Mouse (Mus musculus): ENCODE results near the gene Cd44. TPM values are rescaled to one million over a fixed set of nuclear protein-coding genes. Genes with fewer than 3 reads are reported as not detected.

The Cd44 gene
- total and polyA plus RNA-seq, 3 experiments, result 102 to 153 (median 112) TPM

GRCm38 (mm10) chr2:102887137-102887536 is 14.3 kb downstream of the Cd44 start:
- Histone ChIP-seq H3K4me2 (ENCODE audit: insufficient read depth, low read depth, poor library complexity, severe bottlenecking) (no peak overlapping the region), H3K4me1 (ENCODE audit: control insufficient read depth in 1 of 2, insufficient read depth in 2 of 2) (peaks cover 22 to 95% of the 10 kb centered on the region in 2 experiments), H3K9ac (ENCODE audit: insufficient read depth, low read depth) (no peak overlapping the region), H3K27ac (ENCODE audit: insufficient read depth, low read depth) (peak overlapping the region; percentile 0; the same call in 1 of the 2 replicates), H3K4me3 (replicated peaks in 1 of 3; ENCODE audit: low read depth in 2 of 3, low read length in 2 of 3, poor library complexity in 1 of 3) (no peak overlapping the region), H3K9me3 (replicated peaks; ENCODE audit: low read length) (no peaks in the 10 kb centered on the region), H3K79me2 (replicated peaks; ENCODE audit: control insufficient read depth, extremely low read depth, insufficient read depth, poor library complexity, severe bottlenecking) (peaks cover 95% of the 10 kb centered on the region), H3K27me3 (replicated peaks) (no peaks in the 10 kb centered on the region), H3K36me3 (replicated peaks in 1 of 2; ENCODE audit: control insufficient read depth in 1 of 2, insufficient read depth in 1 of 2, low read length in 1 of 2) (peaks cover 50 to 94% of the 10 kb centered on the region in 2 experiments)
- no peak for DNase-seq (ENCODE audit: extremely low read depth)
- in situ Hi-C loops (cut with MboI; ENCODE audit: low pct_ligation_motif_present, low pct_unique_long_range_greater_than_20kb, low sequenced_read_pairs), result no loop called here
- dilution Hi-C loops (cut with MboI; ENCODE audit: extremely low pct_ligation_motif_present, extremely low pct_unique_long_range_greater_than_20kb, low sequenced_read_pairs), result no loop called here
- no peak for TF ChIP-seq ZNF384 (IDR thresholded peaks at IDR 0.05; ENCODE audit: low read depth, low read length)
- no peak for TF ChIP-seq EP300 (IDR thresholded peaks at IDR 0.05; ENCODE audit: low read length)
- TF ChIP-seq GABPA (IDR thresholded peaks at IDR 0.05; ENCODE audit: insufficient replicate concordance, low read depth, low read length), result no peak
- TF ChIP-seq ZKSCAN1 (IDR thresholded peaks at IDR 0.05; ENCODE audit: borderline replicate concordance, low read depth, low read length), result no peak
- no peak for TF ChIP-seq JUND (conservative IDR thresholded peaks at IDR 0.05; ENCODE audit: low read depth, low read length)

- H3K4me1 ChIP-seq (ENCODE audit: control insufficient read depth in 1 of 2, insufficient read depth in 2 of 2), result peaks cover 25 to 94% of the 10 kb centered on the region in 2 experiments
- no peaks in the 10 kb centered on the region for H3K9me3 ChIP-seq (replicated peaks; ENCODE audit: low read length)
- no peak overlapping the region for H3K9ac ChIP-seq (ENCODE audit: insufficient read depth, low read depth)
- H3K27ac ChIP-seq (ENCODE audit: insufficient read depth, low read depth), result no peak overlapping the region
- H3K27me3 ChIP-seq (replicated peaks), result no peaks in the 10 kb centered on the region
- TF ChIP-seq POLR2AphosphoS2 (IDR thresholded peaks at IDR 0.05; ENCODE audit: low read depth, low read length) (no peak), MAFK (IDR thresholded peaks at IDR 0.05; ENCODE audit: insufficient replicate concordance, low read length) (no peak), CTCF (conservative IDR thresholded peaks at IDR 0.05 in 1 of 2, IDR thresholded peaks at IDR 0.05 in 1 of 2; ENCODE audit: low read depth in 2 of 2, low read length in 2 of 2) (no peak), GABPA (IDR thresholded peaks at IDR 0.05; ENCODE audit: insufficient replicate concordance, low read depth, low read length) (no peak), USF1 (IDR thresholded peaks at IDR 0.05; ENCODE audit: low read depth, low read length) (no peak), MYC (IDR thresholded peaks at IDR 0.05; ENCODE audit: low read depth, low read length) (no peak), MEF2A (IDR thresholded peaks at IDR 0.05; ENCODE audit: borderline replicate concordance, low read depth, low read length) (no peak), ELF1 (IDR thresholded peaks at IDR 0.05; ENCODE audit: low read depth, low read length) (no peak), CHD1 (IDR thresholded peaks at IDR 0.05; ENCODE audit: low read depth, low read length) (no peak), UBTF (IDR thresholded peaks at IDR 0.05; ENCODE audit: low read depth, low read length) (no peak), RCOR1 (conservative IDR thresholded peaks at IDR 0.05; ENCODE audit: low read depth, low read length) (no peak), SIN3A (IDR thresholded peaks at IDR 0.05; ENCODE audit: low read length) (no peak), PAX5 (IDR thresholded peaks at IDR 0.05; ENCODE audit: low read length) (no peak), MAZ (IDR thresholded peaks at IDR 0.05; ENCODE audit: low read depth, low read length) (no peak), POLR2A (IDR thresholded peaks at IDR 0.05; ENCODE audit: low read depth, low read length) (no peak), IRF4 (IDR thresholded peaks at IDR 0.05; ENCODE audit: low read depth, low read length) (no peak), ZC3H11A (IDR thresholded peaks at IDR 0.05; ENCODE audit: low read depth, low read length) (no peak), JUN (IDR thresholded peaks at IDR 0.05; ENCODE audit: insufficient read depth, low read depth, low read length) (no peak), ZNF384 (IDR thresholded peaks at IDR 0.05; ENCODE audit: low read depth, low read length) (no peak), KAT2A (IDR thresholded peaks at IDR 0.05; ENCODE audit: insufficient replicate concordance, low read length) (no peak)
- peaks cover 95% of the 10 kb centered on the region for H3K79me2 ChIP-seq (replicated peaks; ENCODE audit: control insufficient read depth, extremely low read depth, insufficient read depth, poor library complexity, severe bottlenecking)
- peaks cover 53 to 92% of the 10 kb centered on the region in 2 experiments for H3K36me3 ChIP-seq (replicated peaks in 1 of 2; ENCODE audit: control insufficient read depth in 1 of 2, insufficient read depth in 1 of 2, low read length in 1 of 2)
- H3K4me3 ChIP-seq (replicated peaks in 1 of 3; ENCODE audit: low read depth in 2 of 3, low read length in 2 of 3, poor library complexity in 1 of 3), result no peak overlapping the region
- dilution Hi-C loops (cut with MboI; ENCODE audit: extremely low pct_ligation_motif_present, extremely low pct_unique_long_range_greater_than_20kb, low sequenced_read_pairs), result no loop called here
- in situ Hi-C loops (cut with MboI; ENCODE audit: low pct_ligation_motif_present, low pct_unique_long_range_greater_than_20kb, low sequenced_read_pairs), result no loop called here
- no peak overlapping the region for H3K4me2 ChIP-seq (ENCODE audit: insufficient read depth, low read depth, poor library complexity, severe bottlenecking)
- DNase-seq (ENCODE audit: extremely low read depth), result no peak
Observed at GRCm38 (mm10) chr2:102886306-102886935, 15.0 kb downstream of the Cd44 start.

Data from CH12.LX (cell line).